Comparison of ENCODE assay signal across 17 mouse cellular contexts in genomic region chr11:70075581-70075980, GRCm38 (mm10). TPM values are rescaled to one million over a fixed set of nuclear protein-coding genes. Genes with fewer than 3 reads are reported as not detected.
DNase-seq lines count a peak whose midpoint lies in the region; ATAC-seq and TF ChIP-seq lines count a peak whose summit lies in the region.
"Had no signal": no experiment of that assay in that cellular context is flagged by ENCODE, and none has a peak within 500 bp of the region (broad histone marks: within the 10 kb centered on the region; RNA-seq: fewer than 3 reads in every experiment).

No protein-coding gene starts in this region.

- H3K27me3 ChIP-seq in C2C12 (ENCODE audit: control insufficient read depth, insufficient read depth, insufficient read length) (no peaks in the 10 kb centered on the region), MEL (ENCODE audit: control insufficient read depth in 1 of 2, insufficient read depth in 2 of 2, low read length in 2 of 2) (no peaks in the 10 kb centered on the region; a peak in 1 of 4 replicates)
- no peaks in the 10 kb centered on the region; the same call in 1 of the 2 replicates for H3K27me3 ChIP-seq in liver, embryonic 16.5 days (ENCODE audit: control insufficient read depth, insufficient read depth, low read depth, low read length)
- H3K27me3 ChIP-seq in forebrain, postnatal 0 days (ENCODE audit: insufficient read depth, low read length), result no peaks in the 10 kb centered on the region
- H3K27me3 ChIP-seq: hindbrain, embryonic 12.5 days had no signal

- TF ChIP-seq POLR2A in MEL (IDR thresholded peaks at IDR 0.05; ENCODE audit: control insufficient read depth in 1 of 2, insufficient read depth in 1 of 2, low read depth in 1 of 2, low read length in 2 of 2, poor library complexity in 1 of 2), result no peak

- peak overlapping the region; percentile 34; the same call in 1 of the 2 replicates for H3K27ac ChIP-seq in MEL (ENCODE audit: control insufficient read depth, low read depth, low read length)
- peak overlapping the region; percentile 87 for H3K27ac ChIP-seq in liver, embryonic 16.5 days (ENCODE audit: low read length)
- no peak overlapping the region for H3K27ac ChIP-seq in forebrain, postnatal 0 days (ENCODE audit: low read depth, low read length)
- H3K27ac ChIP-seq: heart, adult 2 months; hindbrain, embryonic 12.5 days had no signal

- H3K4me3 ChIP-seq in C2C12 (ENCODE audit: insufficient read depth, poor library complexity, severe bottlenecking) (no peak overlapping the region), MEL (ENCODE audit: control insufficient read depth in 1 of 2, insufficient read depth in 1 of 2, low read depth in 2 of 2, low read length in 2 of 2) (no peak overlapping the region)
- no peak overlapping the region for H3K4me3 ChIP-seq in liver, embryonic 16.5 days (ENCODE audit: low read depth, low read length)
- no peak overlapping the region for H3K4me3 ChIP-seq in forebrain, postnatal 0 days (ENCODE audit: low read depth, low read length)
- H3K4me3 ChIP-seq: heart, adult 2 months; hindbrain, embryonic 12.5 days had no signal

- WGBS in liver, embryonic 16.5 days (ENCODE audit: insufficient replicate concordance), result 47% methylated on average over 6 of the region's 6 CpGs
- 91% methylated on average over 6 of the region's 6 CpGs for WGBS in forebrain, postnatal 0 days

- TF ChIP-seq EP300 in MEL (IDR thresholded peaks at IDR 0.05; ENCODE audit: low read depth in 1 of 2, low read length in 2 of 2), result peak; percentile 72

- no peak for TF ChIP-seq CTCF in C2C12 (IDR thresholded peaks at IDR 0.05; ENCODE audit: control insufficient read depth, insufficient read depth, insufficient read length)
- TF ChIP-seq CTCF in MEL (IDR thresholded peaks at IDR 0.05 in 2 of 3, conservative IDR thresholded peaks at IDR 0.05 in 1 of 3; ENCODE audit: control insufficient read depth in 1 of 3, insufficient read depth in 1 of 3, low read depth in 2 of 3, low read length in 3 of 3, poor library complexity in 1 of 3, severe bottlenecking in 1 of 3), result no peak
- TF ChIP-seq CTCF in forebrain, postnatal 0 days (IDR thresholded peaks at IDR 0.05; ENCODE audit: low read depth), result no peak

- peaks cover 6 to 17% of the 10 kb centered on the region in 2 experiments for H3K4me1 ChIP-seq in MEL (ENCODE audit: control insufficient read depth in 1 of 2, insufficient read depth in 2 of 2, low read length in 2 of 2)
- peaks cover 31% of the 10 kb centered on the region for H3K4me1 ChIP-seq in liver, embryonic 16.5 days (ENCODE audit: control insufficient read depth, low read depth, low read length)
- no peaks in the 10 kb centered on the region for H3K4me1 ChIP-seq in forebrain, postnatal 0 days (ENCODE audit: insufficient read depth)
- H3K4me1 ChIP-seq: hindbrain, embryonic 12.5 days had no signal

- no peaks in the 10 kb centered on the region for H3K79me3 ChIP-seq in C2C12 (ENCODE audit: low read depth)

- no peak for TF ChIP-seq RAD21 in MEL (IDR thresholded peaks at IDR 0.05; ENCODE audit: low read depth, low read length)

- H3K9me3 ChIP-seq in MEL (replicated peaks; ENCODE audit: insufficient read depth, low read length), result no peaks in the 10 kb centered on the region
- no peaks in the 10 kb centered on the region for H3K9me3 ChIP-seq in liver, embryonic 16.5 days (replicated peaks; ENCODE audit: control insufficient read depth, low read length)
- no peaks in the 10 kb centered on the region for H3K9me3 ChIP-seq in forebrain, postnatal 0 days (ENCODE audit: low read length)
- H3K9me3 ChIP-seq: hindbrain, embryonic 12.5 days had no signal

- H3K4me2 ChIP-seq in liver, embryonic 16.5 days (ENCODE audit: low read depth, low read length), result peak overlapping the region; percentile 44
- H3K4me2 ChIP-seq in forebrain, postnatal 0 days (ENCODE audit: low read depth), result no peak overlapping the region

- H3K79me2 ChIP-seq in C2C12 (ENCODE audit: control insufficient read depth, insufficient read depth) (no peaks in the 10 kb centered on the region), MEL (ENCODE audit: control insufficient read depth, insufficient read depth, low read length, poor library complexity) (no peaks in the 10 kb centered on the region)

- DNase-seq in MEL (ENCODE audit: low read depth, low spot score), result peak; percentile 87
- DNase-seq in c-Kit-negative CD71-positive TER-119-positive erythroid progenitor cells, embryonic 14.5 days (ENCODE audit: low read depth, low spot score), result peak; percentile 87
- no peak for DNase-seq in layer of hippocampus, adult 9-10 months (ENCODE audit: low spot score)
- no peak for DNase-seq in forebrain, postnatal 0 days
- no peak for DNase-seq in embryo, embryonic 11 days
- DNase-seq: heart, adult 2 months; layer of hippocampus, adult 9-11 months; thymus, adult 2 months had no signal

- peak; percentile 84 for ATAC-seq in liver, embryonic 16.5 days (ENCODE audit: low read depth)
- ATAC-seq in forebrain, postnatal 0 days, result no peak
- ATAC-seq in megakaryocyte-erythroid progenitor cell, adult 5-6 weeks (replicated peaks; ENCODE audit: low FRiP score, low TSS enrichment, poor library complexity, severe bottlenecking), result no peak
- ATAC-seq: intestine, postnatal 0 days; Patski had no signal

- no peak overlapping the region for H3ac ChIP-seq in C2C12 (ENCODE audit: control insufficient read depth, insufficient read length, low read depth)

- no peaks in the 10 kb centered on the region for H3K36me3 ChIP-seq in C2C12 (ENCODE audit: control insufficient read depth, insufficient read depth)
- H3K36me3 ChIP-seq in MEL (ENCODE audit: control insufficient read depth in 1 of 2, insufficient read depth in 2 of 2, low read length in 2 of 2), result peaks cover 0 to 10% of the 10 kb centered on the region in 2 experiments; a peak in 2 of 4 replicates
- H3K36me3 ChIP-seq in liver, embryonic 16.5 days (ENCODE audit: control insufficient read depth, insufficient read depth), result no peaks in the 10 kb centered on the region
- no peaks in the 10 kb centered on the region for H3K36me3 ChIP-seq in forebrain, postnatal 0 days (ENCODE audit: insufficient read depth)
- H3K36me3 ChIP-seq: hindbrain, embryonic 12.5 days had no signal

- H3K9ac ChIP-seq in MEL (ENCODE audit: control insufficient read depth, low read depth, low read length, poor library complexity, severe bottlenecking), result no peak overlapping the region
- no peak overlapping the region for H3K9ac ChIP-seq in liver, embryonic 16.5 days (ENCODE audit: low read depth, low read length)
- H3K9ac ChIP-seq in forebrain, postnatal 0 days, result no peak overlapping the region
- H3K9ac ChIP-seq: hindbrain, embryonic 12.5 days had no signal

TF ChIP-seq in C2C12, 6 proteins besides CTCF, POLR2A, EP300 and RAD21 (continues in another document):
- TF ChIP-seq MYOG (IDR thresholded peaks at IDR 0.05; ENCODE audit: control insufficient read depth, extremely low read depth, insufficient read length), result no peak

TF ChIP-seq in MEL, 35 proteins besides CTCF, POLR2A, EP300 and RAD21 (continues in another document):
- TF ChIP-seq TCF12 (IDR thresholded peaks at IDR 0.05; ENCODE audit: low read depth, low read length) (no peak), NRF1 (IDR thresholded peaks at IDR 0.05; ENCODE audit: insufficient read depth, low read depth, low read length, poor library complexity, severe bottlenecking) (no peak)

RNA-seq across cellular contexts. Expression of gene Asgr2, which starts 16.9 kb away (rescaled TPM):
- polyA plus RNA-seq in C2C12 (2012; fragmentation: generic; extraction: Trizol) (1.3 TPM), MEL (2012; ENCODE audit: insufficient read depth in 1 of 2, insufficient read length in 2 of 2, low read depth in 1 of 2, low replicate concordance in 2 of 2, missing spikeins in 1 of 2) (not detected)
- total RNA-seq in MEL (2012; rRNA removed), result not detected in 2 replicates
- polyA plus RNA-seq in liver, embryonic 16.5 days (2015; fragmentation: Nextera tagmentation; extraction: Ambion mirVana), result 12.9 and 13.1 TPM in 2 replicates
- not detected in 2 replicates for total RNA-seq in forebrain, postnatal 0 days (2014; rRNA removed)
- not detected in 2 replicates for polyA plus RNA-seq in forebrain, postnatal 0 days (2015; fragmentation: Nextera tagmentation; extraction: Ambion mirVana)
- total RNA-seq in megakaryocyte-erythroid progenitor cell, adult 5-6 weeks (2014; fragmentation: Nextera tagmentation), result not detected in 2 replicates
- total RNA-seq in megakaryocyte-erythroid progenitor cell, adult 5-6 weeks (2017), result not detected in 2 replicates
- total RNA-seq: common myeloid progenitor, adult 5-6 weeks had no signal
- polyA plus RNA-seq: hindbrain, embryonic 12.5 days; Patski had no signal

RNA-seq across cellular contexts. Expression of gene Asgr1, which starts 21.7 kb away (rescaled TPM):
- 4.0 TPM for polyA plus RNA-seq in C2C12 (2012; fragmentation: generic; extraction: Trizol)
- 0.13 TPM in 1 of 2 replicates, not detected in the other for total RNA-seq in MEL (2012; rRNA removed)
- under 1 TPM in 1 of 2 experiments, not detected in 1; 0.31 TPM for polyA plus RNA-seq in MEL (2012; ENCODE audit: insufficient read depth in 1 of 2, insufficient read length in 2 of 2, low read depth in 1 of 2, low replicate concordance in 2 of 2, missing spikeins in 1 of 2)
- polyA plus RNA-seq in liver, embryonic 16.5 days (2015; fragmentation: Nextera tagmentation; extraction: Ambion mirVana), result 5.0 and 6.0 TPM in 2 replicates
- total RNA-seq in forebrain, postnatal 0 days (2014; rRNA removed), result 3.0 and 5.4 TPM in 2 replicates
- 4.3 and 4.5 TPM in 2 replicates for polyA plus RNA-seq in forebrain, postnatal 0 days (2015; fragmentation: Nextera tagmentation; extraction: Ambion mirVana)
- total RNA-seq in megakaryocyte-erythroid progenitor cell, adult 5-6 weeks (2014; fragmentation: Nextera tagmentation), result not detected in 2 replicates
- total RNA-seq in megakaryocyte-erythroid progenitor cell, adult 5-6 weeks (2017), result not detected in 2 replicates
- total RNA-seq: common myeloid progenitor, adult 5-6 weeks; heart, adult 2 months; megakaryocyte progenitor cell, adult 5-6 weeks had no signal
- polyA plus RNA-seq: heart, adult 2 months; intestine, postnatal 0 days; Patski; spleen, adult 2 months; thymus, adult 2 months had no signal

RNA-seq across cellular contexts. Expression of gene Mgl2, which starts 54.5 kb away (rescaled TPM):
- polyA plus RNA-seq in C2C12 (2012; fragmentation: generic; extraction: Trizol) (1.8 TPM), MEL (2012; ENCODE audit: insufficient read depth in 1 of 2, insufficient read length in 2 of 2, low read depth in 1 of 2, low replicate concordance in 2 of 2, missing spikeins in 1 of 2) (under 1 TPM in 1 of 2 experiments, not detected in 1; 0.06 TPM)
- 0.12 TPM in 1 of 2 replicates, not detected in the other for total RNA-seq in MEL (2012; rRNA removed)
- polyA plus RNA-seq in liver, embryonic 16.5 days (2015; fragmentation: Nextera tagmentation; extraction: Ambion mirVana), result 2.5 and 3.0 TPM in 2 replicates
- total RNA-seq in forebrain, postnatal 0 days (2014; rRNA removed), result 1.0 and 1.1 TPM in 2 replicates
- polyA plus RNA-seq in forebrain, postnatal 0 days (2015; fragmentation: Nextera tagmentation; extraction: Ambion mirVana), result 1.5 and 1.9 TPM in 2 replicates
- total RNA-seq in megakaryocyte-erythroid progenitor cell, adult 5-6 weeks (2014; fragmentation: Nextera tagmentation), result not detected in 2 replicates
- total RNA-seq in megakaryocyte-erythroid progenitor cell, adult 5-6 weeks (2017), result not detected in 2 replicates
- polyA plus RNA-seq: Patski had no signal

RNA-seq across cellular contexts. Expression of gene Dlg4, which starts 58.8 kb away (rescaled TPM):
- polyA plus RNA-seq in C2C12 (2012; fragmentation: generic; extraction: Trizol), result 25.3 TPM
- 6.5 and 7.9 TPM in 2 replicates for total RNA-seq in MEL (2012; rRNA removed)
- polyA plus RNA-seq in MEL (2012; ENCODE audit: insufficient read depth in 1 of 2, insufficient read length in 2 of 2, low read depth in 1 of 2, low replicate concordance in 2 of 2, missing spikeins in 1 of 2), result 10 to 100 TPM in 1 of 2 experiments, not detected in 1; 24.7 TPM
- 0.40 and 0.53 TPM in 2 replicates for polyA plus RNA-seq in liver, embryonic 16.5 days (2015; fragmentation: Nextera tagmentation; extraction: Ambion mirVana)
- total RNA-seq in forebrain, postnatal 0 days (2014; rRNA removed), result 214 and 230 TPM in 2 replicates
- polyA plus RNA-seq in forebrain, postnatal 0 days (2015; fragmentation: Nextera tagmentation; extraction: Ambion mirVana), result 12.1 and 14.3 TPM in 2 replicates
- total RNA-seq in megakaryocyte-erythroid progenitor cell, adult 5-6 weeks (2014; fragmentation: Nextera tagmentation), result 2.1 and 3.0 TPM in 2 replicates
- 0.23 and 0.76 TPM in 2 replicates for total RNA-seq in megakaryocyte-erythroid progenitor cell, adult 5-6 weeks (2017)

Comparison
In these comparisons a context has a peak if more than half of its experiments do, and no peak if none do; other contexts are left out.
1. DNase-seq: peak in MEL (single experiment) and c-Kit-negative CD71-positive TER-119-positive erythroid progenitor cells, embryonic 14.5 days (single experiment); none in layer of hippocampus, adult 9-10 months (single experiment), forebrain, postnatal 0 days (single experiment) and embryo, embryonic 11 days (single experiment).